Mouse (Mus musculus): Measurements from ENCODE around the gene Opa3. TPM values are rescaled to one million over a fixed set of nuclear protein-coding genes. Genes with fewer than 3 reads are reported as not detected.

The Opa3 gene
- total RNA-seq, 2 experiments from 2014 or later, result 41.3 to 47.1 TPM

- DNase-seq (ENCODE audit: low spot score), result no peak
Measured at GRCm38 (mm10) chr7:19279581-19280114, 51.5 kb downstream of the Opa3 start, which contains the start of gene Ppm1n. Gene Ppm1n (minus strand): TSS chr7:19280064.

DNA sequence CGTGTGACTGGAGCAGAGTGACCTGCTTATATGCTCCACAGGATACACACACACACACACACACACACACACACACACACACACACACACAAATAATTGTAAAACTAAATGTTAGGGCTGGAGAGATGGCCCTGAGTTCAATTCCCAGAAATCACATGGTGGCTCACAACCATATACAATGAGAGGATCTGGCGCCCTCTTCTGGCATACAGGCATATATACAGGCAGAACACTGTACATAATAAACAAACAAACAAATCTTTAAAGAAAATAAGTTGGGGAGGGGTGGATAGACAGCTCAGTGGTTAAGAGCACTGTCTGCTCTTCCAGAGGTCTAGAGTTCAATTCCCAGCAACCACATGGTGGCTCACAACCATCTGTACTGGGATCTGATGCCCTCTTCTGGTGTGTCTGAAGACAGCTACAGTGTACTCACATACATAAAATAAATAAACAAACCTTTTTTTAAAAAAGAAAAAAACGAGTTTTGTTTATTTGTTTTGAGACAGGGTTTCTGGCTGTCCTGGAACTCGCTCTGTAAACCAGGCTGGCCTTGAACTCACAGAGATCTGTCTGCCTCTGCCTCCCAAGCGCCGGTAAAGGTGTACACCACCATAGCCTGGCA lies 53.7 kb downstream of the Opa3 start:
- peak; percentile 50 for DNase-seq (ENCODE audit: low spot score)

- DNase-seq (ENCODE audit: low spot score), result peak; percentile 79
Measured at GRCm38 (mm10) chr7:19282385-19282784, 54.3 kb downstream of the Opa3 start, which contains the start of gene Rtn2. Gene Rtn2 (plus strand): TSS chr7:19282624.

GRCm38 (mm10) chr7:19282791-19283405 lies 54.8 kb downstream of the Opa3 start:
- peak; percentile 51 for DNase-seq (ENCODE audit: low spot score)

- DNase-seq (ENCODE audit: low spot score), result no peak
Measured at GRCm38 (mm10) chr7:19283406-19283804, 55.3 kb downstream of the Opa3 start.

- no peak for DNase-seq (ENCODE audit: low spot score)
Measured at GRCm38 (mm10) chr7:19284763-19285162, 56.6 kb downstream of the Opa3 start.

- peak; percentile 81 for DNase-seq (ENCODE audit: low spot score)
Measured at GRCm38 (mm10) chr7:19290969-19291596, 62.9 kb downstream of the Opa3 start.

- DNase-seq (ENCODE audit: low spot score), result peak; percentile 97
Measured at GRCm38 (mm10) chr7:19295503-19296185, 67.5 kb downstream of the Opa3 start.

DNA sequence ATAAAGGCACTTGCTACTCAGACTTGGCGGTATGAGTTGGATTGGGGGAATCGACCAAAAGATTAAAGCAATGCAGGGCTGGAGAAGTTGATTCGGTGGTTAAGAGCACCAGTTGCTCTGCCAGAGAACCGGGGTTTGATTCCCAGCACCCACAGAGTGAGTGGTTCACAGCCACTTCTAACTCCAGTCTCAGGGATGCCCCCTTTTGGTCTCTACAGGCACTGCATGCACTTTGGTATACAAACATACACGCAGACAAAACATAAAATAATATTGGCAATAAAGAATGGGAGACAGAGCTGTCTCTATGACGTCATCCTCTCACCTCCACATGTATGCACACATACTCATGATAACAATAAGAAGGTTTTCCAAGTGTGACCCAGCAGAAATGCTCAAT lies 68.9 kb downstream of the Opa3 start:
- DNase-seq (ENCODE audit: low spot score), result no peak

- no peak for DNase-seq (ENCODE audit: low spot score)
Measured at GRCm38 (mm10) chr7:19297794-19298193, 69.7 kb downstream of the Opa3 start.

- peak; percentile 53 for DNase-seq (ENCODE audit: low spot score)
Measured at GRCm38 (mm10) chr7:19299194-19299593, 71.1 kb downstream of the Opa3 start.

- peak; percentile 84 for DNase-seq (ENCODE audit: low spot score)
Measured at GRCm38 (mm10) chr7:19300501-19301421, 72.6 kb downstream of the Opa3 start.

DNA sequence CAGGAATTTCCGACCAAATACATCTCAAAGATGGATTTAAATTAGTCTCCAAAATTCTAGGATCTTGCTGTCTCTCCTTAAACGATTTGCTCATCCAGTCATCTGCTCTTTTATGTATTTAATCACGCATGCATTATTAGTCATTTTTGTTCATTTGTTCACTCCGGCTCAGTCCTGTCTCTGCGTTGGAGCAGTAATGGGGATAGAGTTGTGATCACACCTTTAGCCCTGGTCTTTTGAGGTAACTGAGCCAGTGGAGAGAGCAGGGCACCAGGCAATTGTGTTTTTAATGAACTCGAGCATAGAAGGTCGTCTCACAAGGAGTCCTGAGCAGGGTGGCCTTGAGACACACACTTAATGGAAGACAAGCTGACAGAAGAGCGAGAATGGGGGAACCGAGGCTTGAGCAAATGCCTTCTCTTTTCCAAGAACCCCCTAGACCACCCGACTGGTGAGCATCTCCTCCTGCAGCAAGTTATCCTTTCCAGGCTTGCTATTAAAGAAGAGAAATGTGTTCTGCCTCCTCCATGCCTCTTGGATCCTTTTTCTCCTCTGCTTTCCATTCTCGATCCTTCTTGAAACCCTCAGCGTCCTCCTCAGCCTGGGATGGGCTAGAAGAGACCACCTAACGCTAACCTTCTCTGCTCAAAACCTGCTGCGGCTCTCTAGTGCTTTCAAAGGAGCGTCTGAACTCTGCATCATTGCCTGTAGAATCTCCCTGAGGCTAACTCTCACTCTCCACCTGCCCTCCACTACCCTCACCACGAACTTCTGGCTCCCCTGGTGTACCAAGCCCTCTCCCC lies 73.5 kb downstream of the Opa3 start:
- DNase-seq (ENCODE audit: low spot score), result no peak

DNA sequence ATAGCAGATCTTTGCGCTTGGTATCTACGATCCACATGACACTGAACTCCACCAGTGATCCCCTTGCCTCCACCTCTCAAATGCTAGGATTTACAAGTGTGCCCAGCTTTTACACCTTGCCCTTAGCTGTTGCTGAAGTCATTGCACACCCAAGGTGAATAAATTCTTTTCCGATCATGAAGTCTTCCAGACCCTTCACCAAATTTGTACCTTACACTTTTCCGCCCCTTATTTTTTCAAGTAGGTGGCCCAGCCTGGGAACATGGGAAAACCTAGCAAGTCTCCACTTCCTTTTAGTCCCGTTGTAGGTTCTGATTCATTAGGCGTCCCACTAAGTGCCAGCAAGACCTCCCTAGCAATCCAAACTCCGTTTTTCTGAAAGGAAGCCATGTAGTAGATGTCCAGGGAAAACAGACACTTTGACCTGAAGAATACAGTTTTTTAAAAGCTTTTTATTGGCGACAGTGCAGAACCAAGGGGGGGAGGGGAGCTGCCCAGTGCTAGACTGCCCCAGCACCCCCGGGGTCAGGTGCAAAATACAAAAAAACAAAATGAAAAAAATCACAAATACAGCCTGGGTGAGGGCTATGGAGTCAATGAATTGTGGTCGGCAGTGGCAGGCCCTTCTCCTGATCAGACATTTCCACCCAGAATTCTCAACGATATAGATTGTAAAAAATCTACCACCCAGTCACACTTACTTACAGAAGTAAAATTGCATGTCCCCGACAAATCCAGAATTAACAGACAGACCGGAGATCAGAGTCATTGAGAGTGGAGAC lies 74.3 kb downstream of the Opa3 start:
- DNase-seq (ENCODE audit: low spot score), result no peak

GRCm38 (mm10) chr7:19303046-19303305 lies 74.8 kb downstream of the Opa3 start:
- no peak for DNase-seq (ENCODE audit: low spot score)

- DNase-seq (ENCODE audit: low spot score), result peak; percentile 75
Measured at GRCm38 (mm10) chr7:19303770-19304169, 75.6 kb downstream of the Opa3 start.

DNA sequence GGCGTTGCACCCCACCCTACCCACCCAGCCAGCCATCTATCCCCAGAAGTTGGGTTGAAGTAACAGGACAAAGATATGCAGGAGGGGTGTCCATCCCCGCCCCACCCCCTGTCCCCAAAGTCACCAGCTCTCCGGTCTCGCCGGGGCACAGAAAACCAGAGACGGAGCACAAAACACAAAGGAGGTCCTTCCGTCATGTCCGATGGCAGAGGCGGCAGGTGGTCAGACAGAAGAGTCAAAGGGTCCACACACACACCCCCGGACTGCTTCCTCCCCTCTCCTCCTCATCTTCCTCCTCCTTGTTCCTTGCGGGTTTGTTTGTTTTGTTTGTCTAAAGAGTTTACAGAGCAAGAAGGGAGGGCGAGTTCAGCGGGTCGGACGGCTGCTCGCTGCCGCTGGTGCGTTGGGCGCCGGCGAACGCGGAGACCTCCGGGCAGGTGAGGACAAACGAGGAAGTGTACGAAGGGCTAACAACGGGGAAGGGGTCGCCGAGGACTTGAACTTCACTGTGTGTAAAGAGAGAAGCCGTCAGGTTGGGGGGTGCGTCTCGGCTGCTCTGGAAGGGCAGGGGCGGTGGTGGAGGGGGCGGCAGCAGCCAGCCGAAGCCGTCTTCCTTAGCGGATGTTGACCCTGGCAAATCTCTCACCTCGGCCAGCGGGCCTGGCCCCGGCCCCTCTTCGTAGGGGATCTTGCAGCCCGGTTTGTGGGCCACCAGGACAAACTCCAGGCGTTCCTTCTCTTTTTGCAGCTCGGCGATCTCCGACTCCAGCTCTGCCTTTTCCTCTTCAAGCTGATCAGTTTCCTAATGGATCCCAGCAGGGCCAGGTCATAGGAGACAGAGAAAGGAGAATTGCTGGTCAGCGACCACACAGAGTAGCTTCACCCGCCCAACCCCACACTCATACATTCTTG lies 76.6 kb downstream of the Opa3 start:
- no peak for DNase-seq (ENCODE audit: low spot score)

GRCm38 (mm10) chr7:19305413-19305735 lies 77.2 kb downstream of the Opa3 start:
- DNase-seq (ENCODE audit: low spot score), result no peak

All from gastrocnemius, adult 18-20 months (tissue).